Comparison of ENCODE assay signal across 25 mouse cellular contexts in genomic region chr9:27433301-27433700, GRCm38 (mm10). TPM values are rescaled to one million over a fixed set of nuclear protein-coding genes. Genes with fewer than 3 reads are reported as not detected.
DNase-seq lines count a peak whose midpoint lies in the region; ATAC-seq lines count a peak whose summit lies in the region.
"Had no signal": no experiment of that assay in that cellular context is flagged by ENCODE, and none has a peak within 500 bp of the region (broad histone marks: within the 10 kb centered on the region; RNA-seq: fewer than 3 reads in every experiment).

No protein-coding gene starts in this region.

- no peaks in the 10 kb centered on the region for H3K36me3 ChIP-seq in hindbrain, embryonic 14.5 days (replicated peaks; ENCODE audit: control insufficient read depth, insufficient read depth)
- H3K36me3 ChIP-seq in hindbrain, embryonic 12.5 days: no peaks in the 10 kb centered on the region
- no peaks in the 10 kb centered on the region for H3K36me3 ChIP-seq in midbrain, embryonic 11.5 days (ENCODE audit: control insufficient read depth, insufficient read depth, low read length)
- H3K36me3 ChIP-seq in midbrain, embryonic 14.5 days (ENCODE audit: control insufficient read depth, insufficient read depth, low read length): no peaks in the 10 kb centered on the region
- H3K36me3 ChIP-seq: embryonic facial prominence, embryonic 10.5 days; embryonic facial prominence, embryonic 12.5 days; forebrain, embryonic 15.5 days; G1E had no signal

- H3K4me3 ChIP-seq in hindbrain, embryonic 14.5 days (replicated peaks; ENCODE audit: low read length): no peak overlapping the region
- H3K4me3 ChIP-seq in hindbrain, embryonic 12.5 days: no peak overlapping the region
- H3K4me3 ChIP-seq in midbrain, embryonic 11.5 days (ENCODE audit: low read depth, low read length): no peak overlapping the region
- H3K4me3 ChIP-seq in midbrain, embryonic 14.5 days (replicated peaks; ENCODE audit: low read depth, low read length): no peak overlapping the region
- H3K4me3 ChIP-seq: embryonic facial prominence, embryonic 10.5 days; embryonic facial prominence, embryonic 12.5 days; forebrain, embryonic 13.5 days; forebrain, embryonic 15.5 days had no signal

- H3K4me1 ChIP-seq in hindbrain, embryonic 14.5 days (replicated peaks; ENCODE audit: control insufficient read depth, insufficient read depth, low read length): peaks cover 6% of the 10 kb centered on the region; the same call in 1 of the 2 replicates
- H3K4me1 ChIP-seq in hindbrain, embryonic 12.5 days: peaks cover 15% of the 10 kb centered on the region
- no peaks in the 10 kb centered on the region; the same call in 1 of the 2 replicates for H3K4me1 ChIP-seq in midbrain, embryonic 11.5 days (ENCODE audit: control insufficient read depth, insufficient read depth, low read length)
- 0 out of 2 replicates have a peak, but pooled peaks cover 3% of the 10 kb centered on the region for H3K4me1 ChIP-seq in midbrain, embryonic 14.5 days (ENCODE audit: control insufficient read depth, insufficient read depth, low read length)

- WGBS in hindbrain, embryonic 14.5 days: 73% methylated on average over 7 of the region's 7 CpGs
- WGBS in hindbrain, embryonic 12.5 days: 79% methylated on average over 7 of the region's 7 CpGs
- WGBS in midbrain, embryonic 11.5 days: 90% methylated on average over 7 of the region's 7 CpGs
- WGBS in midbrain, embryonic 14.5 days: 82% methylated on average over 7 of the region's 7 CpGs

- no peak for ATAC-seq in hindbrain, embryonic 14.5 days (ENCODE audit: low FRiP score)
- no peak for ATAC-seq in hindbrain, embryonic 12.5 days (ENCODE audit: low FRiP score)
- no peak for ATAC-seq in midbrain, embryonic 11.5 days (ENCODE audit: low FRiP score)
- ATAC-seq in midbrain, embryonic 14.5 days (ENCODE audit: low FRiP score, low TSS enrichment): no peak
- ATAC-seq: activated CD4-positive, CD25-positive, alpha-beta regulatory T cell, adult 4 months; CD4-positive, CD25-positive, alpha-beta regulatory T cell, adult 4 months; forebrain, embryonic 13.5 days; forebrain, embryonic 15.5 days; forebrain, postnatal 0 days; Patski had no signal

- peak; percentile 39 to 51 for DNase-seq in cerebellum, postnatal 10 days
- no peak for DNase-seq in cerebellum, postnatal 4 days (ENCODE audit: low spot score in 2 of 2)
- DNase-seq in hindbrain, embryonic 14.5 days (ENCODE audit: low spot score): no peak
- peak; percentile 17 for DNase-seq in midbrain, embryonic 11.5 days (ENCODE audit: low spot score, missing footprints)
- DNase-seq in midbrain, embryonic 14.5 days: no peak
- DNase-seq: adrenal gland, adult 8-10 months; adrenal gland, postnatal 14 days; adrenal gland, postnatal 36 days; B cell, adult 2 months; cerebellum, adult 11-12 months; cerebellum, adult 2 months; cerebellum, adult 9-10 months; cerebellum, postnatal 36 days; forebrain, postnatal 0 days had no signal

- H3K27ac ChIP-seq in hindbrain, embryonic 14.5 days: no peak overlapping the region
- no peak overlapping the region for H3K27ac ChIP-seq in hindbrain, embryonic 12.5 days
- no peak overlapping the region for H3K27ac ChIP-seq in midbrain, embryonic 11.5 days (ENCODE audit: low read depth, low read length)
- no peak overlapping the region for H3K27ac ChIP-seq in midbrain, embryonic 14.5 days (replicated peaks; ENCODE audit: low read depth, low read length)
- H3K27ac ChIP-seq: embryonic facial prominence, embryonic 10.5 days; embryonic facial prominence, embryonic 12.5 days; forebrain, embryonic 13.5 days; forebrain, embryonic 15.5 days had no signal

- 0 out of 2 replicates have a peak overlapping the region, but pooled peaks have one; percentile 1 for H3K9ac ChIP-seq in hindbrain, embryonic 14.5 days
- no peak overlapping the region for H3K9ac ChIP-seq in hindbrain, embryonic 12.5 days
- H3K9ac ChIP-seq in midbrain, embryonic 11.5 days (ENCODE audit: low read length): no peak overlapping the region
- H3K9ac ChIP-seq in midbrain, embryonic 14.5 days (replicated peaks; ENCODE audit: low read length): no peak overlapping the region
- H3K9ac ChIP-seq: embryonic facial prominence, embryonic 12.5 days; forebrain, embryonic 13.5 days; forebrain, embryonic 15.5 days; forebrain, postnatal 0 days had no signal

- no peaks in the 10 kb centered on the region for H3K27me3 ChIP-seq in hindbrain, embryonic 14.5 days (ENCODE audit: control insufficient read depth, insufficient read depth, low read length)
- H3K27me3 ChIP-seq in hindbrain, embryonic 12.5 days: peaks cover 3% of the 10 kb centered on the region; the same call in 1 of the 2 replicates
- no peaks in the 10 kb centered on the region for H3K27me3 ChIP-seq in midbrain, embryonic 11.5 days (ENCODE audit: control insufficient read depth, insufficient read depth, low read length)
- no peaks in the 10 kb centered on the region for H3K27me3 ChIP-seq in midbrain, embryonic 14.5 days (ENCODE audit: control insufficient read depth, insufficient read depth, low read length)
- H3K27me3 ChIP-seq: embryonic facial prominence, embryonic 12.5 days; forebrain, embryonic 13.5 days; forebrain, embryonic 15.5 days had no signal

- no peak overlapping the region for H3K4me2 ChIP-seq in hindbrain, embryonic 14.5 days (replicated peaks)
- H3K4me2 ChIP-seq in hindbrain, embryonic 12.5 days (replicated peaks): no peak overlapping the region
- H3K4me2 ChIP-seq in midbrain, embryonic 11.5 days: no peak overlapping the region
- no peak overlapping the region for H3K4me2 ChIP-seq in midbrain, embryonic 14.5 days (ENCODE audit: low read length)
- H3K4me2 ChIP-seq: embryonic facial prominence, embryonic 12.5 days; forebrain, embryonic 13.5 days; forebrain, embryonic 15.5 days had no signal

- no peaks in the 10 kb centered on the region for H3K9me3 ChIP-seq in hindbrain, embryonic 14.5 days (ENCODE audit: control insufficient read depth, low read length)
- H3K9me3 ChIP-seq in hindbrain, embryonic 12.5 days (replicated peaks): no peaks in the 10 kb centered on the region
- no peaks in the 10 kb centered on the region for H3K9me3 ChIP-seq in midbrain, embryonic 11.5 days (ENCODE audit: control insufficient read depth, low read length)
- no peaks in the 10 kb centered on the region for H3K9me3 ChIP-seq in midbrain, embryonic 14.5 days (ENCODE audit: control insufficient read depth, low read length)
- H3K9me3 ChIP-seq: embryonic facial prominence, embryonic 10.5 days; embryonic facial prominence, embryonic 12.5 days; forebrain, embryonic 13.5 days; forebrain, embryonic 15.5 days had no signal

RNA-seq across cellular contexts. Expression of gene Spata19, which starts 36.7 kb away (rescaled TPM):
- polyA plus RNA-seq in hindbrain, embryonic 14.5 days (2014; fragmentation: Nextera tagmentation; extraction: Ambion mirVana): 0.56 TPM in 1 of 2 replicates, not detected in the other
- not detected in 2 replicates for polyA plus RNA-seq in hindbrain, embryonic 12.5 days (2016; fragmentation: Nextera tagmentation; extraction: Ambion mirVana)
- polyA plus RNA-seq in midbrain, embryonic 11.5 days (2014; fragmentation: Nextera tagmentation; extraction: Ambion mirVana): not detected in 2 replicates
- polyA plus RNA-seq in midbrain, embryonic 14.5 days (2014; fragmentation: Nextera tagmentation; extraction: Ambion mirVana): not detected in 2 replicates
- polyA plus RNA-seq: activated CD4-positive, CD25-positive, alpha-beta regulatory T cell, adult 4 months; CD4-positive, CD25-positive, alpha-beta regulatory T cell, adult 4 months; embryonic facial prominence, embryonic 10.5 days; embryonic facial prominence, embryonic 12.5 days; embryonic facial prominence, embryonic 14.5 days; forebrain, embryonic 11.5 days; forebrain, embryonic 13.5 days; forebrain, embryonic 15.5 days; forebrain, postnatal 0 days; G1E; Patski had no signal

Comparison
In these comparisons a context has a peak if more than half of its experiments do, and no peak if none do; other contexts are left out.
1. DNase-seq: peak in cerebellum, postnatal 10 days (2 of 2) and midbrain, embryonic 11.5 days (single experiment); none in cerebellum, postnatal 4 days (0 of 2), hindbrain, embryonic 14.5 days (single experiment) and midbrain, embryonic 14.5 days (single experiment).